Mouse (Mus musculus) thymus, adult 2 months (tissue): ENCODE measurements around the gene Ap3m1. TPM values are rescaled to one million over a fixed set of nuclear protein-coding genes. Genes with fewer than 3 reads are reported as not detected.

Source experiments
- polyA plus RNA-seq: library from polyadenylated mRNA; depleted of rRNA; stranded (reverse); fragments of >200 nt; gene quantifications from 2 replicates; pipeline ENCODE4 v1.2.3, GENCODE M21; 2012; rRNA removed

Gene Ap3m1
- polyA plus RNA-seq, 1 experiment = 34.1 TPM

Other genes starting within 250 kb of the Ap3m1 start
- 5.6 and 6.4 TPM in 2 replicates for gene Plau, start 215.8 kb downstream of the Ap3m1 start, polyA plus RNA-seq
- gene Vcl, start 123.1 kb downstream of the Ap3m1 start, polyA plus RNA-seq = 12.4 and 14.7 TPM in 2 replicates
- 12.7 and 18.5 TPM in 2 replicates for gene Adk, start 66 bp upstream of the Ap3m1 start, polyA plus RNA-seq